Mouse (Mus musculus) olfactory bulb, adult 2 months (tissue): ENCODE measurements around the gene G6pdx. TPM values are rescaled to one million over a fixed set of nuclear protein-coding genes. Genes with fewer than 3 reads are reported as not detected.

Experiments used
- H3K27ac ChIP-seq: fragments of 200-500 bp; 2 replicates; pipeline ENCODE4 v1.5.1; 2012; ENCODE audit warnings: low read depth, low read length; ENCODE audit not compliant: insufficient read depth
- H3K4me1 ChIP-seq: fragments of 200-500 bp; 2 replicates; pipeline ENCODE4 v1.6.1; 2012; ENCODE audit warnings: low read length; ENCODE audit not compliant: control insufficient read depth, insufficient read depth
- H3K4me3 ChIP-seq: fragments of 200-500 bp; 2 replicates; pipeline ENCODE4 v1.5.1; 2012; ENCODE audit warnings: mild to moderate bottlenecking, low read depth, low read length, moderate library complexity; ENCODE audit not compliant: insufficient read depth
- CTCF ChIP-seq: fragments of 200-500 bp; IDR thresholded peaks from 2 replicates; pipeline ENCODE4 v1.5.1; 2012; ENCODE audit warnings: low read depth, mild to moderate bottlenecking, low read length, moderate library complexity; ENCODE audit not compliant: insufficient read depth
- POLR2A ChIP-seq: fragments of 200-500 bp; IDR thresholded peaks from 2 replicates; pipeline ENCODE4 v1.6.1; 2012; ENCODE audit warnings: mild to moderate bottlenecking, low read depth, low read length, moderate library complexity; ENCODE audit not compliant: insufficient read depth
- WGBS: fragments of 180-500 bp; shearing (Covaris S2); methylation state at CpG from one replicate; pipeline ENCODE4 v1.1.7; 2018; 5-methylcytosine and 5-hydroxymethylcytosine counted together
- polyA plus RNA-seq: library from polyadenylated mRNA; stranded (reverse); fragments of >200 nt; gene quantifications from 2 replicates; pipeline ENCODE4 v1.2.4, GENCODE M21; 2012; ENCODE audit warnings: low replicate concordance; ENCODE audit not compliant: missing spikeins, insufficient read depth, insufficient read length

Gene G6pdx
- polyA plus RNA-seq, 1 experiment: not detected

- H3K27ac ChIP-seq: no peak overlapping the region
- TF ChIP-seq POLR2A: no peak
- TF ChIP-seq CTCF: no peak
- no peak overlapping the region for H3K4me3 ChIP-seq
- 0 out of 2 replicates have a peak, but pooled peaks cover 4% of the 10 kb centered on the region for H3K4me1 ChIP-seq
Measured at GRCm38 (mm10) chrX:74424443-74424842, 4.6 kb downstream of the G6pdx start.

DNA sequence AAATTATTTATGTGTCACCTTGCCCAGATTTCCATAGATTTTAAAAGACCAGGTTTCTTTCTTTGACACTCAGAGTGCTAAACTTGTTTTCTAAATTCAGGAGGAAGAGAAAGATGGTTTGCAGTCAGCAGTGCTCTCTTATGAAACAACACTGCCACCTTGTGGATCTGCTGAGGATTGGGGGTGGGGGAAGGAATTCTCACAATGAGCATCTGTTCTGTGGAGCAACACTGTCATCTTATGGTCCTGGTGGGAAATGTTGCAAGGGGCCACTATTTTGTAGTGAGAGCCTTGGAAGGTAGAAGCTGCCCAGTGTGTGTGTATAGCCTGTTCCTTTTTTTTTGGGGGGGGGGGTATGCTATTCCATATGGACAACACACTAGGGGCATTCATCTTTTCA, 15.6 kb downstream of the G6pdx start:
- H3K4me3 ChIP-seq: no peak overlapping the region
- H3K4me1 ChIP-seq: no peaks in the 10 kb centered on the region
- H3K27ac ChIP-seq: no peak overlapping the region
- TF ChIP-seq CTCF (no peak), POLR2A (no peak)

GRCm38 (mm10) chrX:74408340-74408739, 20.7 kb downstream of the G6pdx start:
- Histone ChIP-seq H3K4me3 (no peak overlapping the region), H3K4me1 (no peaks in the 10 kb centered on the region), H3K27ac (no peak overlapping the region)
- WGBS: 38% methylated on average over 2 of the region's 2 CpGs
- no peak for TF ChIP-seq CTCF
- TF ChIP-seq POLR2A: no peak

DNA sequence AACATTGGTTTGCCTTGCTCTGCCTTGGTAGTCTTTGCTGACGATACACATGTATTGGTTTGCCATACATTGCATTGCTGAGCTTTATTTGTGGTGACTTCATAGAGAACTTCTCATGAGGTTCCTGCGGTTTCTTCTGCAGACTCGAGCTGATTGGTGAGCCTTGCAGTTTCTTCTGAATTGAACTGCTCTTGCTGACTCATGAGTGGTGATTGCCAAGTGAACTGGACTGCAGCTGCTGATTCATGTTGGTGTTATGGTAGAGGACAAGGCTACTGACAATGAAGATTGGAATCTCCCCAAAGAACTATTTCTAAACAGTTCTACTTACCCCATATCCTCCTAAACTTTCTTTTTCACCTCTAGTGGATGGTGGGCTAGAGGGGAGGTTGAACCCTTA, 28.9 kb downstream of the G6pdx start:
- no peak for TF ChIP-seq POLR2A
- no peak for TF ChIP-seq CTCF
- Histone ChIP-seq H3K4me1 (no peaks in the 10 kb centered on the region), H3K27ac (no peak overlapping the region), H3K4me3 (no peak overlapping the region)
- WGBS: 80% methylated on average over 3 of the region's 3 CpGs

DNA sequence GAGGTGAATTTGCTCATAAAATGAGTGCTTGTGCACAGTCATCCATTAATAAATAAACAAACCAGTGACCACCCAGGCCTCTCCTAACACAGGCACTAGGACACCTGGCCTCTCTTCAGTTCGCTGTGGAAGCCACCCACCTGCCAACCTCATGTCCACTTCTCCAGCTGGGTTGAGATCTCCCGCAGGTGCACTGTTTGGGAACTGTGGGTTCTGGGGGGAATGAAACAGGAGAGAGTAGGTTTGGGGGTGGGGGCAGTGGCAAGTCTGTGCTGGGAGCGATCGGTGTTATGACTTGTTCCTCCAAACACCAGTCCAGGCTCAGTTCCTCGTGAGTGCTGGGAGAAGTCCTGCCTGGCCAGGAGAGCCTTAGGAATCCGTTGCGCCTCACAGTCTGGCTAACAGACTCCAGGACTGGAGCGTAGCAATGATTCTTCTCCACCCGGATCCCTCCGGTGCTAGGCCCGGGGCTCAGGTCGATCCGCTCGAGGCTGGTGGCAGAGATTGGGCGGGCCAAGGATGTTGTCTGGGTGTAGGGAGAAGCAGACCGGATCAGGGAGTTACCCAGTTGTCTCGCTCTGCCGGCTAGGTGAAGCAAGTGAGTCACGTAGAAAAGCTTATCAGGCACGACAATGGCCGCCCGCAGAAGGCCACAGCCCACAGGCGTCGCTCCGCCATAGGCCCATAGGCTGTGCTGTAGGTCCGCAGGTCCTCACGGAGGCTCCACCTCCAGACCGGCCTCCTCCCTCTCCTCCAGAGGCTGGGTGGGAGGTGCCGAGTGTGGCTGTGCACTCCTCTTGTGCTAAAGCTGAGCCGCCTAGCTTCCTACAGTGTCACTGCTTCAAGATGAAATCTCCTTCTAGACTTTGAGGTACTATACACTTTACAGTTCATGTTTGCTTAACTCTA, 36.2 kb downstream of the G6pdx start, which contains the start of the genes Fam3a and Ikbkg:
TSS of gene Fam3a (minus strand) at position 738 of the 909 bp plus-strand sequence.
TSS of gene Ikbkg (plus strand) at position 756 of the 909 bp plus-strand sequence.
- Histone ChIP-seq H3K4me3 (peak within 1 kb of the TSS; percentile 83), H3K4me1 (no peaks in the 10 kb centered on the region), H3K27ac (peak within 1 kb of the TSS; percentile 80)
- 18% methylated on average over 30 of the region's 30 CpGs for WGBS
- TF ChIP-seq CTCF (no peak), POLR2A (no peak)

DNA sequence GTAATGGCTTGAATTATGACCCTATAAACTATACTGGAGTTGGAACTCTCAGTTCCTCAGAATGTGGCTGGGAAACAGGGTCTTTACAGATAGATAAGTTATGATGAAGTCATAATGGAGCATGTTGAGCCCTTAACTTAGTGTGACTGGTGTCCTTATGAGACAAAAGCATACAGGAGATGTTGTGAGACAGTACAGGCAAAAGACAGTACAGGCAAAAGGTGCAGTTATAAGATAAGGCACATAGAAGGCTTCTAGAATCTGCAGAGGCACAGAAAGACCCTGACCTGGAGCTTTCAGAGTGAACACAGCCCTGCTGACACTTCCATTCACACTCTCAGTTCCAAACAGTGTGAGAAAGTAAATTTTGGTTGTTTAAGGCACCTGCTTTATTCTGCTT, 40.8 kb downstream of the G6pdx start:
- H3K27ac ChIP-seq: no peak overlapping the region
- no peak for TF ChIP-seq CTCF
- no peak for TF ChIP-seq POLR2A
- no peak overlapping the region for H3K4me3 ChIP-seq
- no peaks in the 10 kb centered on the region for H3K4me1 ChIP-seq

DNA sequence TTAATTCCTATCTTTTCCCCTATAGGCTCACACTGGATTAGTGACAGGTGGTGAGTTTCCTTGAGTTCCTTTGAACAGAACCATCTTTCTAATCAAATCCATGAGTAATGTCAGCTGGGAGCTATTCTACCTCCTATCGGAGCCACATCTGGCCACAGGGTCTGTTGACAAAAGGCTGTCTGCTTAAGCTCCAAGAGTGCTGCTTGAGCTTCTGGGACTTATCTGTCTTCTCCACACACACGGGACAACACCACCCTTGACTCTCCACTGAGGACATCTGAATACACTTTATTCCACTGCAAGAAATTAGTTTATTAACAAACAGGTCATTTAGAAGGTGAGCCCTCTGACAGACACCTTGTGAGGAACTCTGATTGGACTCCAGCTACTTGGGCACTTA, 44.5 kb downstream of the G6pdx start:
- 89% methylated on average over 2 of the region's 2 CpGs for WGBS
- Histone ChIP-seq H3K4me1 (no peaks in the 10 kb centered on the region), H3K27ac (no peak overlapping the region), H3K4me3 (no peak overlapping the region)
- no peak for TF ChIP-seq POLR2A
- TF ChIP-seq CTCF: no peak

- Histone ChIP-seq H3K4me1 (no peaks in the 10 kb centered on the region), H3K4me3 (peak within 1 kb of the TSS; percentile 66), H3K27ac (no peak within 1 kb of the TSS)
- TF ChIP-seq CTCF (no peak), POLR2A (peak; percentile 43; the same call in 1 of the 2 replicates)
- 24% methylated on average over 32 of the region's 32 CpGs for WGBS
Measured at GRCm38 (mm10) chrX:74372888-74373549, 56.0 kb downstream of the G6pdx start, which contains the start of the genes Ubl4a and Slc10a3. Gene Ubl4a (minus strand): TSS chrX:74373218. Gene Slc10a3 (minus strand): TSS chrX:74373349.
